Mouse (Mus musculus): ENCODE measurements at regions not wholly inside any gene's neighbourhood (a gene's known extent, or its start where the extent isn't known, plus 50 kb on each side); places are given as distances from the start of the nearest gene placed in this dataset.
A peak's percentile ranks its signal among the peaks of the same experiment; 100 is the strongest.
"Not testable (repeated sequence)": the region's sequence is repeated elsewhere in the genome, so short reads cannot be mapped to it uniquely, and the experiment has no call there.

DNA sequence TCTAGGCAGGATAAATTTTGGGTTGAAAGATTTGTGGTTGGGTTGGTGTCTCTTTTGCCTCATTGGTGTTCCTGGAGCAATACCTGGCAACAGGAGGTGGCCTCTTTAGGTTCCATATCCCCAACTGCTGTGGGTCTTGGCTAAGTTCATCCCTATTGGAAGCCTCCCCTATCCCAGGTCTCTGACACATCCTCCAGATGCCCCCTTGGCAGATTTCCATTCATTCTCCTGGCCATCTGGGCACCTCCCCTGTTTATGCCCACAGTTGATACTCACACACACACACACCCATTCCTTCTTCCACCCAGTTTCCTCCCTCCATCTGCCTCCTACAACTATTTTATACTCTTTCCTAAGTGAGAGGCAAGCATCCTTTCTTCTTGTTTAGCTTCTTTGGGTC is 984.9 kb upstream of the Gm12353 start:
- no peak for DNase-seq (ENCODE audit: low spot score in 2 of 2)

DNA sequence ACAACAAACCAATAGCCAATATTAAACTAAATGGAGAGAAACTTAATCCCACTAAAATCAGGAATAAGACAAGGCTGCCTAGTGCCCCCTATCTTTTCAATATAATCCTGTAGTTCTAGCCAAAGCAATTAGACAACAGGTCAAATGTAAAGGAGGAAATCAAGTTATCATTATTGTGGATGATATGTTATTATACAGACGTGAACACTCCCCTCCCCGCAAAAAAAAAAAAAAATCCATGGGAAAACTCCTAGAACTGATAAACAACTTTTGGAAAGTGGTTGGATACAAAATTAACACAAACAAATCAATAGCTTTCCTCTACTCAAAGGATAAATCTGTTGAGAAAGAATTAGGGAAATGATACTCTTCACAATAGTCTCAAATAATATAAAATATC is 966.2 kb upstream of the Gm12353 start:
- no peak for DNase-seq (ENCODE audit: low spot score in 2 of 2)

DNA sequence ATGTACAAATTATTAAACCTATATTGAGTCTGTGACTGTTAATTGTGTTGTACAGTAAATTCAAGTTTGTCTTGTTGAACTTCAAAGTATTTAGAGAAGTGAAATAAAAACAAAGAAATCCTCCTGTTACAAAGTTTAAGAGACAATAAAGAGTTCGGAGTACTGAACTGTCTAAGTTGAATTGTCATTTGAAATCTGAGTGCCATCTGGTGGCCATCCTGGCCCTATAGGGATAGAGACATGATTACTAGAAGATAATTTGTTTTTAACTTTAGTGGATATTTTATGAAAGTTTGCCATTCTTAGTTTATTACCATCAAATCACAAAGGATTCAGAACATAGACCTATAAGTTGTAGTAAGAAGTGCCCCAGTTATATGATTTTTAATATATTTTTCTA is 956.1 kb upstream of the Gm12353 start:
- DNase-seq (ENCODE audit: low spot score in 2 of 2), result peak; percentile 2 to 17

DNA sequence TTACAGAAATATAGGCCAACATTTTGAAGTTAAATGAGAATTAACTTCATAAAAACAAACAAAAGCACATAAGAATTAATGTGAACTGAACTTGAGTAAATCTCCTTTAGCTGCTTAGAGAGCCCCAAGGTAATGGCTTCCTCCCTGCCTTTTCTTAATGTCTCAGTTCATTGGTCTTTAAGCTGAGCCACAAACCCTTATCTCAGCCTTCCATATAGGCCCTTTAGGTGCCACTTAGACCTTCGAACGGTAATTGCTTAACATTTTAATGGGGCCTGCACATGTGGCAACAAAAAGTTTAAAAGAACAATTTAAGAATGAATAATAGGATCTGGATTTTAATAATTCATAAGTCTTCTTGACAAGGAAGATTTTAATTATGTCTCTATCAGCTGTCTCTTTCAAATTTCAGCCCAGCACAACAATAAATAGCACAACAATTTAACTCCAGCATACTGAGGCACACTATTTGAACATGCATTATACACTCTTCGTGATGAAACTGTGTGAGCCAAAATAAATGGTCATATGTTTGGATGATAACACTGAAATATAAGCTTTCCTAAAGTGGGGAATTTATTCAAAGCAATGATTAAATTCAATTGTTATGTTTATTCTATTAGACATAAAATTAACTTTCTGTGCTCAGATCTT is 919.2 kb upstream of the Gm12353 start:
- no peak for DNase-seq (ENCODE audit: low spot score in 2 of 2)

DNA sequence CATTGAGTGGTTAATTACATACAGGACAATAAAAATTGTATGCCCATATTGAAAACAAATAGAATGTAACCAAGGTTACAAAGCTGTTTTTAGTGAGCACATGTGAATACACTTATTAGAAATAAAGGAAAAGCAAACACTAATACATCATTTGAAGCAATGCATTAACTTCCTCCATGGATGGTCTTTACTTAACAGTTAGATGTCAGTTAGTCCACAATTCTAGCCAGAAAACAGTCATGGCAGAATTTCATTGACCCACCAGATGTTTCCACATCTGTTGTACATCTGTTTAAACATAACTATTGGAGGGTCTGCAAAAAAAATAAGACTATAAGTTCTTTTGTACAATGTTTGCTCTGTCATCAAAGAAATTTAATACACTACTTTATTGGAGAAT is 911.2 kb upstream of the Gm12353 start:
- no peak for DNase-seq (ENCODE audit: low spot score in 2 of 2)

DNA sequence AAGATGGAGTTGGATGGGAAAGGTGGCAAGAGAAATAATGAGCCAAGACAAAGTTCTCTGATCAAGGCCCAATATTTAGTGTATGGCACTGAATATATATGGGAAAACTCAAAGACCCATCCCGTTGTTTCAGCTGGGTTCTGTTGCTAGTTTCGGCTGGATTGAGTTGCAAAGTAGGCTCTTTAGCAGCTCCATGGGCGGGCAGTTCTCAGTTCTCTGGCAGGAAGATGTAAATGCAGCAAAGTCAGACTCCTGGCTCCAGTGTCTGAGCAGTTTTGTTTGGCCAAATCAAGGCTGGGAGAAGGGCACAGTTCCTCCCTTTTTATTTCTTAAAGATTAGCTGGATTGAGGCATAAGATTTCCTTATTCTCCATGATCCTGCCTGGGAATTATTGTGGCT is 909.0 kb upstream of the Gm12353 start:
- no peak for DNase-seq (ENCODE audit: low spot score in 2 of 2)

DNA sequence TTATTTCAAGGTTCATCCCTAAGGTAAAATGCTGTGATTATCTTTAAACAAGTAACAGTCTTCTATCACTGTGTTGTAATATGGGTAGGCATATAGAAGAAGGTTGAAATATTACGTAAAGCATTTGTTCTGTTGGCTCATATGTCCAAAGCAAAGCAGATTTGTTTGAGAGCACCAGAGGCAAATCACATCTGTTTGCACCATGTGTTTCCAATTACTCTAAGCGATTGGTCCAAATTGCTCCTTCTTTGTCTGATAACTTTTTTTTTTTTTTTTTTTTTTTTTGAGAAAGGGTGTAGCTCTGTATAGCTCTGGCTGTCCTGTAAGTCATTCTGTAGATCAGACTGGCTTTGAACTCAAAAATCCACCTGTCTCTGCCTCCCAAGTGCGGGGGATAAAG is 861.0 kb upstream of the Gm12353 start:
- DNase-seq (ENCODE audit: low spot score in 2 of 2), result no peak

DNA sequence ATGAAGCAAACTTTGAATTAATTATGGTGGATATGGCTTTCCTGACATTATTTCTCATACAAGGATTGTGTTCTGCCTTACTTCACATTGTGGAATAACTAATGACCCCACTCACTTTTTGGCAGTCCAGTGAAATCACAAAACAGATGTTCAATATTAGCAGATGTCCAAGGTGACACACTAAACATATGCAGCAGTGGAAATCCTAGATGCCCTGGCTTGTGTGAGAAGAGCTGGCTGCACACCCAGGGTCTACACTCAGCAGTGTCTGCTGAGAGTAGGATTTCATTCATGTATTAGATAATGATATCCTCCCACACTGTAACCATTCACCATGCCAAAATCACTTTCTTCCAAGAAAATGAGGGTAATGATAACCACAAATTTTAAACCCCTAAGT is 816.9 kb upstream of the Gm12353 start:
- DNase-seq (ENCODE audit: low spot score in 2 of 2), result no peak

DNA sequence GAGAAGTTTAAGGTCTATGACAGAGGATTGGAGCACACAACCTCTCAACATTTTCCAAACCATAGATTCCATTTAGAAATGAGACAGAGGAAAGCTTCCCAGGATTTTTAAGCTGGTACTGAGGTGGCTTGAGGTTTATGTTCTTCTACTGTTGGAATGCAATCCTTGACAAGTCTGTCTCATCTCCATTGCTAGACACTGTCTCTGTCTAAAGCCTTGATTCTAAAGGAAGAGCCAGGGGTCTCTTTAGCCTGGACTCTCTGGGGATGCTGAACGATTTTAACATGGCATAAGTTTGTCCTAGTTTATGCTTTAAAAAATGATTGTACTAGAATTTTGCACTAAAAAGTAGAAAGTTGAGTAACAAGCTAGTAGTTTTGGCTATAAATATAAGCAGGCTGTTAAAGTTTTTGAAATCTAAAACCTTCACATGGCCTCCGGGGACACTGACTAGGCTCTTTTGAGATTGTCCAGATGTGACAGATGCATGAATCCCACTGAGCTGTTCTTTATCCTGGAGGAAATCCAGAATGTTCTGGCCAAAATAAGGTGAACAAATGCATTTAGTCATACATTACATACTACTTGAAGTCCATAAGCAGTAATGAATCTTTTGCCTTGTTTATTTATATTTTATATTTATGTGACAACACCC is 809.4 kb upstream of the Gm12353 start:
- no peak for DNase-seq (ENCODE audit: low spot score in 2 of 2)

DNA sequence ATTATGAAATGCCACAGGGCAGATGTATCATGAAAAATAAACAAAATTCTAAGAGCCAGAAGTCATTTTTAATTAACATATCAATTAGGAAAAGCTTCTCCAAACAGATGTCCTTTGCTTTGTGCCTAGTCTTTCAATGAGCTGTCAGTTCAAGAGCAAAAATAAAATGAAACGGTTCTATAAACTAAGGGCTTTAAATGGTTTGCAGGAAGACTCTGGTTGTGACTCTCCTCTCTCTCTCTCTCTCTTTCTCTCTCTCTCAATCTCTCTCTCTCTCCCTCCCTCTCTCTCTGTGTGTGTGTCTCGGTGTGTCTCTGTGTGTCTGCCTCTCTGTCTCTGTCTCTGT is 808.9 kb upstream of the Gm12353 start:
- DNase-seq (ENCODE audit: low spot score in 2 of 2), result no peak

DNA sequence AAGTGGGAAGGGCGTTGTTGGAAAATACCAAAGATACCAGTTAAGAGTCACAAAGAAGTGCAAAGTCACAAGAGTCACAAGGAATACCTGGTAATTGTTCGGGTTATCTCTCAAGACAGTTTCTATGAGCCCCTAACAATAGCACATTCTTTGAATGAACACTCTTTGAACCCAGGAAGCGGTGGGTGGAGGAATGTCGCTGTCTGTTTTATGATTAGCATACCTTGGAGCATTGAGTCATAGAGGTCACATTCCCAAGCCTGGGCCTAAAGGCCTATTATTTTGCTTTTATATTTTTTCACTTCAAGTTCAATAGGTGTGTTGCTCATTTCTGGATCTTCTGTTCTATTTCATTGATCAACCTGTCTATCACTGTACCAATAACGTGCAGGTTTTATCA is 802.1 kb upstream of the Gm12353 start:
- not testable (repeated sequence) for DNase-seq (ENCODE audit: low spot score in 2 of 2)

All from right cerebral cortex, postnatal 36 days (tissue).